Mouse (Mus musculus) cerebellum, postnatal 36 days (tissue): ENCODE results near the gene Il13.

Experiments
- DNase-seq, 2 experiments: peaks; one replicate each; pipeline ENCODE4 v3.0.0; 2021 to 2022; ENCODE audit warnings: mixed read lengths in 2 of 2

The Il13 gene

GRCm38 (mm10) chr11:53627859-53628258 is 6.6 kb downstream of the Il13 start:
- peak; percentile 69 to 82 for DNase-seq

GRCm38 (mm10) chr11:53626802-53627373 is 7.6 kb downstream of the Il13 start:
- DNase-seq, result no peak

GRCm38 (mm10) chr11:53624124-53624523 is 10.4 kb downstream of the Il13 start:
- no peak for DNase-seq

GRCm38 (mm10) chr11:53623573-53623972 is 10.9 kb downstream of the Il13 start:
- no peak for DNase-seq

- DNase-seq, result no peak
These were observed 12.1 kb downstream of the Il13 start for GRCm38 (mm10) chr11:53622440-53622806.

- DNase-seq, result no peak
These were observed 12.7 kb downstream of the Il13 start for GRCm38 (mm10) chr11:53621582-53622439.

GRCm38 (mm10) chr11:53620094-53620493 is 14.4 kb downstream of the Il13 start:
- DNase-seq, result no peak

GRCm38 (mm10) chr11:53619428-53619827 is 15.1 kb downstream of the Il13 start:
- no peak for DNase-seq

GRCm38 (mm10) chr11:53618619-53619198 is 15.8 kb downstream of the Il13 start, which contains the start of gene Il4:
TSS of gene Il4 (minus strand) at chr11:53618669.
- no peak for DNase-seq

GRCm38 (mm10) chr11:53617562-53618109 is 16.9 kb downstream of the Il13 start:
- no peak for DNase-seq

GRCm38 (mm10) chr11:53616748-53617558 is 17.5 kb downstream of the Il13 start:
- no peak for DNase-seq

- no peak for DNase-seq
These were observed 18.9 kb downstream of the Il13 start for GRCm38 (mm10) chr11:53615575-53615974.

GRCm38 (mm10) chr11:53615172-53615571 is 19.3 kb downstream of the Il13 start:
- no peak for DNase-seq

GRCm38 (mm10) chr11:53609672-53610071 is 24.8 kb downstream of the Il13 start:
- no peak for DNase-seq

GRCm38 (mm10) chr11:53609231-53609630 is 25.3 kb downstream of the Il13 start:
- DNase-seq, result no peak

GRCm38 (mm10) chr11:53605609-53606008 is 28.9 kb downstream of the Il13 start:
- DNase-seq, result no peak

- no peak for DNase-seq
These were observed 29.5 kb downstream of the Il13 start for GRCm38 (mm10) chr11:53604983-53605382.

GRCm38 (mm10) chr11:53591116-53591515 is 43.4 kb downstream of the Il13 start:
- no peak for DNase-seq

- peak; percentile 29 to 45 for DNase-seq
These were observed 44.1 kb downstream of the Il13 start for GRCm38 (mm10) chr11:53590368-53590768.

GRCm38 (mm10) chr11:53588279-53588678 is 46.2 kb downstream of the Il13 start:
- no peak for DNase-seq

GRCm38 (mm10) chr11:53585510-53585909 is 49.0 kb downstream of the Il13 start:
- no peak for DNase-seq

GRCm38 (mm10) chr11:53584849-53585248 is 49.7 kb downstream of the Il13 start:
- DNase-seq, result peak in 1 of 2 experiments; percentile 12

GRCm38 (mm10) chr11:53583151-53583550 is 51.4 kb downstream of the Il13 start:
- no peak for DNase-seq
